Mouse (Mus musculus): ENCODE results near the gene Tpd52l2.

DNA sequence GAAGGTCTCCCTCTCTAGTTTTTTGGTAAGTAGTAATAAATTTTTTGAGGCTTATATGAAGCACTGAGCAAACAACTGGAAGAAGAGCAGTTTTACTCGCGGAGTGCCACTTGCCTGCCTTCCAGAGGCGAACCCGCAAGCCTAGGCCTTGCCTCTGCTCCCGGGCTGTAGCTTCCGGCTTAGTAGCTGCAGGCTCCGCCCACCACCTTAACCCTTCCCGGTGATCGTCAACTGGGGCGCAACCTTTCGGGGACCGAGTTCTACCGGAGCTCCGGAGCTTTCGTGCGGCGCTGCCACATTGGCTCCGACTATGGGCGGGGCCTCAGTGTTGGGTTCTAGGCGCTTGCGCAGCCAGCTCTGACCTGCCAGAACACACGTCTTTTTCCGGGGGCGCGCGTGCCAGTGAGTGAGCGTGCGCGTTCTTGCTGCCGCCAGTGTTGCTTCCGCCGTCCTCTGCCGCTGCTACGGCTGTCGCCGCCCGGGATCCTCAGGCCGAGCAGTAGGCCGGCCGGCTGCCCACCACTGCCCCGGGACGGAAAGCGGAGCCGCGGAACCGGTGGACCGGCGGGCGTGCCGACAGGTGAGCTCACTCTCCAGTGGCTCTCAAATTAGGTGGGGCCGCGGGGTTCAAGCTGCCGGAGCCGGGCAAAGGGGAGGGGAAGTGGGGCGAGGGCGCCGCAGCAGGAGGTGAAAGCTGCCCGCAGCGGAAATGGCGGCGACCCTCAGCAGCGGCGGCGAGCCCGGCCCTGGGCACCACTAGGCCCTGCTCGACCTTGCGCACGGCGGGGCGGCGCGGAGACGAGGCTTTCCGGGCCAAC is 23.4 kb downstream of the Tpd52l2 start, which contains the start of gene Dnajc5:
- TF ChIP-seq CTCF (IDR thresholded peaks at IDR 0.05; ENCODE audit: insufficient read depth, low read depth, low read length) (no peak), POLR2A (IDR thresholded peaks at IDR 0.05; ENCODE audit: insufficient read depth, low read depth, low read length) (peak; percentile 37; the same call in 1 of the 2 replicates)
